Mouse (Mus musculus) adrenal gland, postnatal 25 days (tissue): ENCODE data around the gene Banp. TPM values are rescaled to one million over a fixed set of nuclear protein-coding genes. Genes with fewer than 3 reads are reported as not detected.
A peak's percentile ranks its signal among the peaks of the same experiment; 100 is the strongest.

Experiments
- DNase-seq: peaks from one replicate; pipeline ENCODE4 v3.0.0; 2021; ENCODE audit warnings: mixed read lengths
- total RNA-seq: library from RNA; stranded (reverse); gene quantifications from 2 replicates; pipeline ENCODE4 v1.2.3, GENCODE M21; 2021

Gene Banp
- total RNA-seq, 1 experiment from 2014 or later: 35.7 TPM

DNA sequence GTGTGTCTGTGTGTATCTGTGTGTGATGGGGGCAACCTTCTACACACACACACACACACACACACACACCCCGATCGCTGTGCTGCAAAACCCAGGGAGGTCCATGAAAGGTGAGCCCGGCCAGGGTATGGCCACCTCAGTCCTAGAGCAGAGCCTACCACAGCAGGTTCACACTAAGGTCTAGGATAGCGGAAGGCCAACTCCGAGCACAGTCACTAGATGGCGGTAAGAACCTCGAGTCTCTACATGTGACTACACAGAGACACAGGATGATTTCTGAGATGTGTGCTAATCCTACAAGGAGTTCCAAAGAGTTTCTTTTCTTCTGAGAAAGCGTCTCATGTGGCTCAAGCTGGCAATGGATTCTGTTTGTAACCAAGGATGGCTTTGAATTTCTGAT is 22.2 kb upstream of the Banp start:
- DNase-seq: peak; percentile 49

DNA sequence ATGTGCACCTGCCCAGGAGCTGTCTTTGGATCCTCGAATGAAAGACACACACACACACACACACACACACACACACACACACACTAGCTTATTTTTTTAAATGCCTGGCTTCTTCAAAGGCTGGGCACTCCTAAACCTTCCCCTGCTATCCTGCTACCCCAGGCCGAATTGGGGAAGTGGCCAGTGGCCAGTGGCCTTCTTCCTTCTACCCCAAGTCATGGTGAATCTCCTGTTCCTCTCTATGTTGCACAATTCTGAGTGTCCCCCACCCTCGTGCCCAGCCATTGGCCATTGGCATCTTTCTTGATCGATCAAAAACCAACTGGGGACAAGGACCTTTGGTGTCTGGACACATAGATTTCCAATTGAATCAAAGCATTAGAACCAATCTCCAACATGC is 19.5 kb upstream of the Banp start:
- no peak for DNase-seq

DNA sequence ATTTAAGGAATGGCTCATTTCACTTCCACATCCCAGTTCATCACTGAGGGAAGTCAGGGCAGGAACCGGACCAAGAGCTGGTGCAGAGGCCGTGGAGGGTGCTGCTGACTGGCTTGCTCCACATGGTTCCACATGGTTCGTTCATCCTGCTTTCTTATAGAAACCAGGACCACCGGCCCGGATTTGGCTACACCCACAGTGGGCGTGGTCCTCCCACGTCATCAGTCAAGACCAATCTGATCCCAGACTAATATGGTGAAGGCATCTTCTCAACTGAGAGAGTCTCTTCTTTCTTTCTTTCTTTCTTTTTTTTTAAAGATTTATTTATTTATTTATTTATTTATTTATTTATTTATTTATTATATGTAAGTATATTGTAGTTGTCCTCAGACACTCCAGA is 18.0 kb upstream of the Banp start:
- no peak for DNase-seq

DNA sequence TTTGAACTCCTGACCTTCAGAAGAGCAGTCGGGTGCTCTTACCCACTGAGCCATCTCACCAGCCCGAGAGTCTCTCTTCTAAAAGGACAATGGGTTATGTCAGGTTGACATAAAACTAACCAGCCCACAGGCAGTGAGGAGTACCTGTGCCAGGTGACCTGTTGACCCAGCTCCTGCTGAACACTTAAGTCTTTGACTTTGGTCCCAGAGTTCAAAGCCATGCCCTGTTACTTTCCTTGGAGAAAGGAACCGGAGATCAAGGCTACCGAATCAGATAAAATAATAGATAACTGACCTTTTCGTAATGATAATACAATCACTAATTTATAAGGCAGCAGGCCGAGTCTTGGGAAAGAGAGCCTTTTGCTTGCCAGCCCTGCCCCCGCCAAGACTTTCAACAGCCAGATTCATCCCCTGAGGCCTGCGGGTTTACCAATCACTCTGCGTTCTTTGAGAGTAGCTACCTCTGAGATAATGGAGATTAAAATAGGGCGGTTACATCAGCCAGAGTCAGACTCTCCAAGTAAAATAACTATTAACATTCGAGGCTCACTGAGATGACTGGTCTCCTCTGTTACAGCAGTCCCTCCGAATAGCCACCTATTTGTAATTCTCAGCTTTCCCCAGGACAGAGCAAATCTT is 17.4 kb upstream of the Banp start:
- peak; percentile 39 for DNase-seq

DNA sequence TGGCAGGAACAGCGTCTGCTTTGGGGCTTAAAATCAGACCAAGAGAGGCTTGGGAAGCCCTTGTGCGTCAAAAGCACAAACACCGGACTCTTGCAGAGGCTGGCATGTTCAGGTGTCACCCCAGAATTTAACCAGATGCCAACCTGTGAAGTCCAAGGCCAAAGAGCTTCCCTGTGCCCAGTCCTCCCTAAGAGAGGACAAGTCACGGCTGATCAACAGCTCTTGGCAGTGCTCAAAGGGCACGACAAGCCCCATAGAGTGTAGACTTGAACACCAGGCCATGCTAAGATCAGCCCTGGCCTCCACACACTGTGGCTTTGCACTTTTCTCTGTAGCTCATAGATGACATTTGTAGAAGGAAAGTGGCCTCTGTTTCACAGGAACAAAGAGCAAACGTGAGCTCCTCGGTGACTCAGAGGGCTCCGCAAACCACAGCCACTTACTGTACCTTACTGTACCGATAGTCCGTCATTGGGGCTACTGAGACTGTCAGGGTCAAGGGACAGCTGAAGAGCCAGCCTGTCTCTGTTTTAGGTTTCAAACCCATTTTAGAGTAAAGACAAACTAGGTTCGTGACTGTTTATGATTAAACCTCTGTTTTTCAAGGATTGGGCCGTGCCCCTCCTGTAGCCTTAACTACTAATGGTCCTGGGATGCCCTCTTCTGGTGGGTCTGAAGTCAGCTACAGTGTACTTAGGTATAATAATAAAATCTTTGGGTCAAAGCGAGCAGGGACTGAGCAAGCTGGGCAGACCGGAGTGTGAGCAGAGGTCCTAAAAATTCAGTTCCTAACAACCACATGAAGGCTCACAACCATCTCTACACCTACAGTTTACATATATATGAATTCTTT is 16.7 kb upstream of the Banp start:
- DNase-seq: no peak

DNA sequence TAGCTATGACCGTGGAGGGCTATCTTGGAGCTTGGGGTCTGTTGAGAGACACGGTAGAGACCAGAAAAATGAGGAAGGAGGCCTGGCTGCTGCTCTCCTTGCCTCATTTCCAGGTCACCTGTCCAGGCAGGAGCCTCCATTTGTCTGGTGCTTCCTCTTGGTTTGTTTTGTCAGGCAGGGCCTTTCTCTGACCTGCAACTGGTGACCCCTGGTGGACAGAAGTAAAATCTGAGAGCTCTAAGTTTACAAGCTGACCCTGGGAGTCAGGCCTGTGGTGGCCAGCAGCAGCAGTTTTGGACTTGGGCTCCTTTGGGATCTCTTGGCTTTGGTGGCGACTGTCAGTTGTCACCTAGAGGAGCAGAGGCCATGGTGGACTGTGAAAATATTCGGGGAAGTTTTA is 15.0 kb upstream of the Banp start:
- DNase-seq: no peak

DNA sequence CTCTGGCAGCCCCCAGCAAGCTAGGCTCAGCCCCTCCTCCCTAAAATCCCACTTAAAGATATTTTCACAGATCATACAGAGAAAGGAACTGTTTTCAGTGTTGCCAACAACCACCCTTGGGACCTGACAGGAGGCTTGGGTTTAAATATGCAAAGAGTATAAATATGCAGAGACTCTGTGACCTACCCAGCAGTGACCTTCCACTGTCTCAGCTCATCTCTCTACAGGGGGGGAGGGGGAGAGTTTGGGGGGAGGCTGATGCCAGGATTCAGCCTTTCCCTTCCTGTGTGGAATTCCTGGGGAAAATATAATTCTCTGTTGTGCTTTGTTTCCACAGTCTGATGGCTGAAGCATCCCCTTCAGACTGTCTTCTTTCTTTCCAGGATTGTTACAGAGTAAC is 14.6 kb upstream of the Banp start:
- no peak for DNase-seq

DNA sequence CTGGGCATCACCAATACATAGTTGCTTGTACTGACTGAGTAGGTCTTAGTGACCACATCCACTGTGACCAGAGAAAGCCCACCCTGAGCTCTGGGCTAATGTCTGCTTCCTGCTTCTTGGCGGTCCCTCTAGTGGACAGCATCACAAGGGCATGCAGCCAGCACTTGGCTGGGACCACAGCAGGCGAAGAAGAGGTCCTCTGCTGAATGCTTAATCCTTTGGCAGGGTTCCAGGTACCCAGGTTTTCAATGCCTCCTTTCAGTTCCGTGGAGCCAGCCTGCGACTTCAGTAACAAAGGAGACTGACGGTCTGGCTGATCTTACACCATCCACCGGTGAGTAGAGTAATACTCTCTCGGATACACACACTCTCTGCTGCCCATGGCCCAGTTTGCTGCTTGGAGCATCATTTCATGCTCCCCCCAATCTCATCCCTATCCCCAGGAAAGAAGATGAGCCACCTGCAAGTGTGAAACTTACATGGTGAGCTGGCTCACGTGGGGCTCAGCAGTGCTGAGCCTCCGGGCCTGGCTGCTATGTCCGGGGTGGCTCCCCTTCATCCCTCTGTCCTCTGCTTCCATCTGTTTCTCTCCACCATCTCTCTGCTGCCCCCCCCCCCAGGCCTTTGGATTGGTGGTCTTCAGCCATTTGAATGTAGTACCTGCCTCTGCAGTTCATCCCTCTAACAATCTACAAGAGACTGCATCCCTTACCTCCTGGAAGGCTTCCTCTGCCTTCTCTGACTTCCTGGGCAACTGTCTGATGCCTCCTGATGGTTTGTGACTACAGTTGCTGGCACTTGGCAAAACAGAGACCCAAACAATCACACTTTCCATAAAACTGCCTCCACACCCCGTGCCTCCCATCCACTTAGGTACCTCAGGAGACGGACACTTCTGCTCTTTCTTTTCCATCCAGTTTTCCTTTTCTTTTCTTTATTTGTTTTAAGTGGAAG is 13.9 kb upstream of the Banp start:
- peak; percentile 23 for DNase-seq

DNA sequence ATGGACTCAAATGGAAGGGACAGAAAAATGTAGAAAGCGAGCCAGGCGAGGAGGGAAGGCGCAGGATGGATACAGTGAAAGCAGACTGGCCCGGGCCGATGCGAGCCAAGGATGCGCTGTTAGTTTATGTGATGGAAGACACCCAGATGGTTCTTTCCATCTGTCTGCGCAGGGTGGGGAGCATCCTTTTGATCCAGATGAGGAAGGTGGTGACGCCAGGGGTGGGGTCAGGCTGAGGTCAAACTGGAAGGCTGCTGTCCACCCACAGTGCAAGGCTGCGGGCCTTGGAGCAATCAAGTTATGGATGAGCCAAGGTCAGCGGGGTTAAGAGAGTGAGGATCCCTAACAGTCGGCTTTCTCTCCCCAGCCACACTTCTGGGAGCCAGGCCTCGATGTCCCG is 13.2 kb upstream of the Banp start:
- no peak for DNase-seq

DNA sequence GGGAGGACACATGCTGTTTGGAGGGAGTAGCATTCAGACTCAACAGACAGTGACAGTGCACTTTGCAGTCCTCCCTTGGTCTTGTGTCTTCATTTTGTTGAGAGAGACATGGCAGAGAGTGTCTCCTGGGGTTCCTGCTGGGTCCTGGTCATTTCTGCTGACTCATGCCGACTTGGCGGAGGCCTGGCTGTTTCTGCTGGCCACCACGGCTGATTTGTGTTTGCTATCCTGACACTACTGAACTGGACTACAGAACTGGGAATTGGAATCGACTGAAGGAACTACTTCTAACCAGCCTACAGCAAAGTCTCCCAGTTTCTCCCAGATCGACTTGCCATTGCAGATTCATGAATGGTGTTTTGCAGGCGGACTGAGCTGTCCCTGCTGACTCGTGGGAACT is 10.8 kb upstream of the Banp start:
- no peak for DNase-seq

DNA sequence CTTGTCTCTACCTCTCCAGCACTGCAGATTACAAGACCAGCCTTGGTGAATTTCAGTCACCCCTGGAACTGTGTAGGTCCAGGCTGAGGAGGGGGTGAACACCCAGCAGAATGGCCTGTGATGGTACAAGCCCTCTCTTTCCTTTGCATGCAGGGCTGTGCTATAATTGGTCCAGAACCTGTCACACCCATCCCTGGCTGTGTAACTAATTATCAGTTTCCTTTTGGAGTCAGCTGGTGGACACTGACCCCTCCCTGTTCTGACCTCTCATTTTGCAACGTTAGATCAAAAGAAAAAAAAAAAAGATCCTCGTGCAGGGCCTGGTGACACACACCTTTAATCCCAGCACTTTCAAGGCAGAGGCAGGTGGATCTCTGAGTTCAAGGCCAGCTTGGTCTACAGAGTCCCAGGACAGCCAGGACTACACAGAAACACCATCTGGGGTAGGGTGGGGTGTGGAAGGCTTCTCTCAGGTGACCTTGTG is 6.5 kb upstream of the Banp start:
- DNase-seq: no peak

DNA sequence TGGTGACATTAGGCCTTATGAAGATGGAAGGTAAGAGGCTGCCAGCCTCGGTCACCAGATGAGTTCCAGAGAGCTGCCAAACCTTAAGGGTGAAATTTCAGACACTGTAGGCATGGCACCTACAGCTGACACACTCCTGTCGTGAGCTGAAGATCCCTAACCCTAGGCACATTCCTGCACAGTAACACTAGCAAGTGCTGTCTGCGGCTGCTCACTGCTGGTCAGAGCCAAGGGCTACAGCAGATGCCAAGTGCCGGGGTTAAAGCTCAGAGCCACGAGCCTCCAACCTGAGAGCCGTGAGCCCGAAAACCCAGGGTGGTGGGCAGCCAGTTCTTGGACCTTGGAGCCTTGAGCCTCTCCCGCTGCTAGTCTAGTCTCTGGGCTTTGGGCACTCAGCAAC is 5.8 kb upstream of the Banp start:
- no peak for DNase-seq

DNA sequence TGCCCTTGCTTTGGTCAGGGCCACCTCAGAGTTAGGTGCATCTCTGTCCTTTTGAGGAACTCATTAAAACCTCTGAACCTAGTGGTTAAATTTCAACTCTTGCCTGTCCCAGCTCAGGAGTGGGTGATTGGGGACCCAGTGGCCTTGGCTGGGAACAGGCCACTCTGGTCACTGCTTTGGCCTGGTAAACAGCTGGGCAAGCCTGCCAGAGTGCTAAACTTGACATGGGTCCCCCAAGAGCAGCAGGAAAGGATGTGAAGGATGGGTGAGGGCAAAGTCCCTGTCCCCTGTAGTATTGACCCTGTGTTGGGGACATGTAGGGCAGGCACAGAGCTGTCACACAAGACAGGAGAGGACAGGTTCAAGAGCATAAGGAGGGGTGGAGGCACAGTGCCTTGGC is 4.7 kb upstream of the Banp start, which contains the start of gene Car5a:
Gene Car5a, minus strand, starts transcription at position 74 of the 400 bp plus-strand sequence.
- DNase-seq: no peak

DNA sequence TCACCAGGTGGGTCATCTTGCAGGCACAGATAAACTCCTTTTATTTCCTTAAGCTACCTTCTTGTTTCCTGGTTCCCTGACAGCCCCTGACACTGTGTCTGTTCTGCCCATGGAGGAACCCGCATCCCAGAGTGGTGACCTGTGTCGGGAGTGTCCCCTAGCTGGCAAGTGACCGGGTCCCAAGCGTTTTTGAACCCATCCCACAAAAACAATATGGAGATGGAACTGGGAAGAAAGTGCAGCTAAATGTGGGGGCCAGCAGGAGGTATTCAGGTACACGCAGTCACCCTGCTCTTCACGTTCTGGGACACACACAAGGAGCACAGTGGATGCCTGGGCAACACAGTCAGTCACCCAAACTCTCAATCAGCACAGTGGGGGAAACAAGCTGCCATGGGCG is 3.2 kb upstream of the Banp start:
- DNase-seq: no peak

DNA sequence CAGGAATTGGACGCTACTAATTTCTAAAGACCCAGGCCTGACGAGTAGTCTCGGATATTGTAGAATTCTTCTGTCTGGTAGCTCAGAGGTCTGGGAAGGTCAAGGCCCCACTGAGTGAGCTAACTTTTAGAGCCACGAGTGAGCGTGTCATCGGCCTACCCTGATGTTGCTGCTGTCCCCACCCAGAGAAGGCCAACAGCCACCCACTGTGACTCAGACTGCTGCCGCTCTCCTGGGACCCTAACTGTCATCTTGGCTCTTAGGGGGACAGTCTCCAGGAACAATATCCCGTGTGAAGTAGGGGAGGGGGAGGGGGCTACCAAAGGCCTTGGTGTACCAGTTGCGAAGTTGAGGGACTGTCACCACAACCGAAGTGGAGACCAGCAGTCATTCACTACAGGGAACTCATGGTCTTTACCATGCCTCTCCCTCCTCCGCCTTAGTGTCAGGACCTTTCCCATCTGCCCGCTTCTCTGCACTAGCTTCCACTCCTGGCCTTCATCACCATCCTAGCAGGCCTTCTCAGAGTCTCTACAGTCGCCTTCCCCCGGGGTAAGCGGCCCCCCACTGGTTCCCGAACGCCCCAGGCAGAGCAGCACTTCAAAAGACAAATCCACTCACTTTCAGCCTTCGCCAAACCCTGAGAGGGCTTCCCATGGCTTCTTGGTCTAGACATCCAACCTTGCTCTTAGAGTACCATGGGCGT is 2.4 kb upstream of the Banp start:
- DNase-seq: no peak

DNA sequence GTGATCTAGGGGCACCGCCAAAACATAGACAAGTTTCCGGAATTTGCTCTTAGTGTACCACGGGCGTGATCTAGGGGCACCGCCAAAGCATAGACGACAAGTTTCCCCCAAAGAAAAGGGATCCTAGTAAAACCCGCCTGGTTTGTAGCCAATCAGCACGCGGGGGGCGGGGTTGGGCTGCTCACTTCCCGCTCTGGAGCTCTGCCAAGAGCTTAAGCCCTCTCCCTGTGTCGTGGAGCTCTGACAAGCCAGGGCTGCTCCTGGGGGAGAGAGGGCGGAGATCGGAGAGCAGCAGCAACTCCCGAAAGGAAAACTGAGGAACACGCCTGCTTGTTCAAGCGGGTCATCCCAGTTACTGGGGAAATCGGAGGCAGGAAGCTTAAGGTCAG is 1.8 kb upstream of the Banp start:
- peak; percentile 90 for DNase-seq

DNA sequence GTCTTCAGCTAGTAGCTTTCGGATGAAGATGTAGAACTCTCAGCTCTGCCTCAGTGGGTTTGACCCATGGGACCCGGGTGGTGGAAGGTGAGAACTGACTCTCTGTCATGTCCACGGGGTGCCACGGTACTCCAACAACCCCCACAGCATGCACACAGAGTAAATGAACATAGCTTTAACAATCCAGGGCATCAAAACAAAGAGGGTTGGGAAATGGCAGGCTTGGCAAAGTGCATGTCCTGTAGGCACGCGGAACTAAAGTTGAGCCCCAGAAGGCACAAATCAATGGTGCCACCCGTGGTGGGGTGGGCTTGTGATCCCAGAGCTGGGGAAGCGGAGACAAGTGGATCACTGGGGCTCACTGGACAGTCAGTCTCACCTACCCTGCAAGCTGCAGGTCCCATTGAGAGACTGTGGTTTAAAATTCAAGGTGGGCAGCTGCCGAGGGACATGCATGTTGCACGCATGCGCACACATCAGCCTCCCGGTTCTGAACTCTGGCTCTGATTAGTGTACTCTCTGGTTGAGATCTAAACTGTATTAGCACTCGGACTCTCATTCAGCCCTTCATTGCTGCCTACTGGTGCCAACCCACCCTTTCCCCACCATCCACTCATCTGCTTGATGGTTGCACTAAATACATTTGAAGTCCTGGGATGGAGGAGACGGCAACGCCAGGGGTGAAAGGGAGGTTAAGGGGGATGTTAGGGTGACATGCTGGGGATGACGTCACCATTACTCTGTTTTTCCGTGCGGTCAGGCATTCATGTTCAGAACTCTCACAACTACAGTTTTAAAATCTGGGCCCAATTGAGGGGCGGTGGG is 1.0 kb upstream of the Banp start:
- DNase-seq: no peak

DNA sequence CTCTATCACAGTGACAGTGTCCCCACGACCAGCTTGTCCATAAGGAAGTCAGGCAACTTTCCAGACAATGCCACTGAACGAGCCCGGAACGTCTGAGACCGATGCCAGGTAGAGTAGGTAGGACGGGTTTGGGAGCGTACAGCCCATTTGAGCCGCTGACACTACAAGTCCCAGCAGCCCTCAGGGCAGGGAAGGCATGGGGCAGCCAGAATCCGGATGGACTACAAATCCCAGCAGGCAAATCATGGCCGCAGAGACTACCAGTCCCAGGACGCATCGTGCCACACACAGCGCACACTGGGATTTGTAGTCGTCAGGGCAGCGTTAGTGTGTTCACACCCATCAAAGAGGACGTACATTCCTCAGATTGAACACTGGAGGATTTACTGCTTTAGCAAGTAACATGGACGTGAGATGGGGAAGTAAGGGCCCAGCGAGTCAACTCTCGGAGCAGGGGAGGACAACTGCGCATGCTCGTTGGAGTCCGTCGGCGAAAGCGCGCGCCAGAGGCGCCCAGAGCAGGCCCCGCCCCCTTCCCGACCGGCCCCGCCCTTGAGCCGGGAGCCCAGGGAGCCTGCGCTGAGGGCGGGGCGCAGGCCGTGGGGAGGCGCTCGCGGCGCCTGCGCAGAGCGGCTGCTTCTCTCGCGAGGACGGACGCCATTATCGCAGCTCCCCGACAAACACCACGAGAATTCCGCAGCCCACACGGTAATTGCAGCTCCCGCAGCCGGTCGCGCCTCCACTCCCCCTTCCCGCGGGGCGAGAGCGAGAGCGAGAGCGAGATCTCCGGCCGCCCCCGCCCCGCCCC is 595 bp downstream of the Banp start:
- peak; percentile 98 for DNase-seq

DNA sequence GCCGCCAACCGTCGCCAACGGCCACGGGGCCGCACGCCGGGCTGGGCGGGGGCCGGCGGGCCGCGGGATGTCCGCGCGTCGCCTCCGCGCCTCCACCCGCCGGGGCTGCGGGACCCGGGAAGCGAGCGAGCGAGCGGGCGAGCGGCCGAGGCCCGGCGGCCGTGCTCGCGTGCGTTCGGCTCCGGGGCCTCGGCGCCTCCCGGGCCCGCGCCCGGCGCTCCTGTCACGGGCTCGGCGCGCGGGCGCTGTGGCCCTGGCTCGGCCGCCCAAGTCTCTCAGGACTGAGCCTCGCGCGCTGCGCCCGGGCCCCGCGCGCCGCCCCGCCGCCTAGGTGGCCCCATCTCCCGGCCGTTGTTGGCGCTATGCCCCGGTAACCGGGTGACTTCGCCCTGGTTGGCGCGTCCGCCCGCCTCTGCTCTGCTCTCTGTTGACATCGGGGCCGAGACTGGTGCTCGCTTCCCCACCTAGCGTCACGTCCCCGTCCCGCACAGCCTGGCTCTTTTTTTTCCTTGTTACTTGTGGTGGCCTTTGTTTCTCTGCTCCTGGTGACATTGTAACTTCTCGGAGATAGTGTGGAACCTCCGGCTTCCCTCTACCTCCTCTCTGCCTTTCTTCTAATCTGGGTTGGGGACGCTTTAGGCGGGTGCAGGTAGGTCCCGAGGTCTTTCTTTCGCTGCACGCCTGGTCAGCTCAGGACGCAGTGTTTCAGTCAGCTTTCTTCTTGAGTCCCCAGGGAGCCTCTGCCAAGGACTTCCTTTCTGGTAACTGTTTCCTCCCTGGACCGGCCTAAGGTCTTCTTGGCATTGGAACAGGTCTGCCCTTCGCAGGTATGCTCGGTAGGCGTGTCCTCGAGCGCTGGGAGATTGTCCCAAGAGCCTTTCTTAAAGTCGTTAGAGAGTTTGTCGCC is 1.5 kb downstream of the Banp start:
- DNase-seq: peak; percentile 77
